ENCODE assay signal across 8 mouse cellular contexts in genomic region chr17:56673647-56674416, GRCm38 (mm10). TPM values are rescaled to one million over a fixed set of nuclear protein-coding genes. Genes with fewer than 3 reads are reported as not detected.
DNase-seq lines count a peak whose midpoint lies in the region; ATAC-seq and TF ChIP-seq lines count a peak whose summit lies in the region.

No protein-coding gene starts in this region.

- H3K36me3 ChIP-seq in heart, embryonic 11.5 days (ENCODE audit: control insufficient read depth, insufficient read depth, low read length), result peaks cover 9% of the 10 kb centered on the region
- 0 out of 2 replicates have a peak, but pooled peaks cover 3% of the 10 kb centered on the region for H3K36me3 ChIP-seq in ES-Bruce4 (ENCODE audit: control insufficient read depth, insufficient read depth, low read length, poor library complexity, severe bottlenecking)
- peaks cover 30% of the 10 kb centered on the region for H3K36me3 ChIP-seq in embryonic facial prominence, embryonic 13.5 days
- peaks cover 21% of the 10 kb centered on the region for H3K36me3 ChIP-seq in intestine, embryonic 14.5 days (ENCODE audit: control insufficient read depth, insufficient read depth, low read length)
- H3K36me3 ChIP-seq in macrophage (ENCODE audit: inconsistent target), result peaks cover 7% of the 10 kb centered on the region; the same call in 1 of the 2 replicates

- no peaks in the 10 kb centered on the region for H3K9me3 ChIP-seq in heart, embryonic 11.5 days (replicated peaks; ENCODE audit: control insufficient read depth, low read length)
- H3K9me3 ChIP-seq in ES-Bruce4 (replicated peaks; ENCODE audit: control insufficient read depth, insufficient read depth, low read length, poor library complexity, severe bottlenecking), result no peaks in the 10 kb centered on the region
- H3K9me3 ChIP-seq in embryonic facial prominence, embryonic 13.5 days, result no peaks in the 10 kb centered on the region
- no peaks in the 10 kb centered on the region for H3K9me3 ChIP-seq in intestine, embryonic 14.5 days (ENCODE audit: control insufficient read depth, low read length)

- no peak for DNase-seq in heart, adult 11 months
- peak; percentile 70 for DNase-seq in intestine, embryonic 14.5 days (ENCODE audit: low spot score)
- peak; percentile 73 for DNase-seq in testis, postnatal 14 days (ENCODE audit: low spot score)
- no peak for DNase-seq in c-Kit-positive CD71-positive TER-119-positive erythroid progenitor cells, embryonic 14.5 days (ENCODE audit: low spot score)

- peak overlapping the region; percentile 85 for H3K27ac ChIP-seq in heart, embryonic 11.5 days (ENCODE audit: low read depth, low read length)
- H3K27ac ChIP-seq in ES-Bruce4 (ENCODE audit: insufficient read depth, low read length) (no peak overlapping the region), macrophage (peak overlapping the region; percentile 36)
- H3K27ac ChIP-seq in embryonic facial prominence, embryonic 13.5 days, result peak overlapping the region; percentile 89
- H3K27ac ChIP-seq in intestine, embryonic 14.5 days (ENCODE audit: low read depth), result peak overlapping the region; percentile 76

- no peak for TF ChIP-seq EP300 in ES-Bruce4 (IDR thresholded peaks at IDR 0.05; ENCODE audit: insufficient read depth, low read depth, low read length)

- TF ChIP-seq CTCF in ES-Bruce4 (IDR thresholded peaks at IDR 0.05; ENCODE audit: low read depth, low read length), result no peak

- peaks cover 53% of the 10 kb centered on the region for H3K79me2 ChIP-seq in macrophage (ENCODE audit: inconsistent target)

- H3K4me3 ChIP-seq in heart, embryonic 11.5 days (ENCODE audit: low read depth, low read length), result peak overlapping the region; percentile 91
- H3K4me3 ChIP-seq in ES-Bruce4 (ENCODE audit: low read depth, low read length) (peak overlapping the region; percentile 80), macrophage (ENCODE audit: inconsistent target) (peak overlapping the region; percentile 76)
- H3K4me3 ChIP-seq in embryonic facial prominence, embryonic 13.5 days, result peak overlapping the region; percentile 69
- H3K4me3 ChIP-seq in intestine, embryonic 14.5 days (ENCODE audit: low read depth, low read length), result peak overlapping the region; percentile 97

- peaks cover 16% of the 10 kb centered on the region for H3K4me1 ChIP-seq in heart, embryonic 11.5 days (ENCODE audit: control insufficient read depth, insufficient read depth, low read length)
- no peaks in the 10 kb centered on the region for H3K4me1 ChIP-seq in ES-Bruce4 (ENCODE audit: control insufficient read depth, insufficient read depth, low read length)
- peaks cover 26% of the 10 kb centered on the region for H3K4me1 ChIP-seq in embryonic facial prominence, embryonic 13.5 days
- peaks cover 8% of the 10 kb centered on the region for H3K4me1 ChIP-seq in intestine, embryonic 14.5 days (replicated peaks; ENCODE audit: control insufficient read depth, insufficient read depth, low read length)

- H3K27me3 ChIP-seq in heart, embryonic 11.5 days (ENCODE audit: control insufficient read depth, insufficient read depth, low read length), result no peaks in the 10 kb centered on the region
- H3K27me3 ChIP-seq in ES-Bruce4 (ENCODE audit: control insufficient read depth, insufficient read depth, low read length, poor library complexity, severe bottlenecking), result no peaks in the 10 kb centered on the region
- no peaks in the 10 kb centered on the region for H3K27me3 ChIP-seq in embryonic facial prominence, embryonic 13.5 days
- no peaks in the 10 kb centered on the region for H3K27me3 ChIP-seq in intestine, embryonic 14.5 days (replicated peaks; ENCODE audit: control insufficient read depth, insufficient read depth, low read length)

- WGBS in heart, embryonic 11.5 days (ENCODE audit: insufficient replicate concordance), result 1% methylated on average over 37 of the region's 37 CpGs
- 1% methylated on average over 25 of the region's 37 CpGs for WGBS in embryonic facial prominence, embryonic 13.5 days
- 1% methylated on average over 36 of the region's 37 CpGs for WGBS in intestine, embryonic 14.5 days
- under 1% methylated on average over 35 of the region's 37 CpGs for WGBS in macrophage (ENCODE audit: missing documents)

- H3K4me2 ChIP-seq in heart, embryonic 11.5 days, result peak overlapping the region; percentile 76
- peak overlapping the region; percentile 77 for H3K4me2 ChIP-seq in embryonic facial prominence, embryonic 13.5 days
- peak overlapping the region; percentile 94 for H3K4me2 ChIP-seq in intestine, embryonic 14.5 days (ENCODE audit: low read length)

- TF ChIP-seq POLR2A in ES-Bruce4 (IDR thresholded peaks at IDR 0.05; ENCODE audit: insufficient read depth, low read length), result no peak

- peak overlapping the region; percentile 98 for H3K9ac ChIP-seq in heart, embryonic 11.5 days (ENCODE audit: low read depth, low read length)
- H3K9ac ChIP-seq in ES-Bruce4 (ENCODE audit: low read depth, poor library complexity, severe bottlenecking), result peak overlapping the region; percentile 99
- H3K9ac ChIP-seq in embryonic facial prominence, embryonic 13.5 days, result peak overlapping the region; percentile 91
- peak overlapping the region; percentile 94 for H3K9ac ChIP-seq in intestine, embryonic 14.5 days (ENCODE audit: low read length)

- no peak for ATAC-seq in heart, embryonic 11.5 days (replicated peaks; ENCODE audit: insufficient number of reproducible peaks, low FRiP score, low TSS enrichment)
- peak; percentile 17 for ATAC-seq in embryonic facial prominence, embryonic 13.5 days (ENCODE audit: insufficient number of reproducible peaks, insufficient read depth, low FRiP score, low TSS enrichment, low read depth)
- ATAC-seq in intestine, embryonic 14.5 days (replicated peaks; ENCODE audit: low FRiP score, low TSS enrichment, low read depth), result no peak; the same call in 1 of the 2 replicates

RNA-seq across cellular contexts. Expression of gene Ranbp3, which starts 0.7 kb away (rescaled TPM):
- polyA plus RNA-seq in heart, embryonic 11.5 days (2014; fragmentation: Nextera tagmentation; extraction: Ambion mirVana), result 65.9 and 66.2 TPM in 2 replicates
- polyA plus RNA-seq in ES-Bruce4 (2011; ENCODE audit: insufficient read depth, insufficient read length, low read depth, missing spikeins) (72.6 and 75.6 TPM in 2 replicates), macrophage (2018) (29.0 to 44.8 TPM (median 40.5 TPM) in 3 replicates)
- 98.4 and 105 TPM in 2 replicates for polyA plus RNA-seq in embryonic facial prominence, embryonic 13.5 days (2015; fragmentation: Nextera tagmentation; extraction: Ambion mirVana)
- polyA plus RNA-seq in intestine, embryonic 14.5 days (2014; fragmentation: Nextera tagmentation; extraction: Ambion mirVana), result 89.6 and 96.7 TPM in 2 replicates
- total RNA-seq in macrophage (2018; cell fraction: chromatin; rRNA removed), result 100 to 1,000 TPM in 4 of 26 experiments, 10 to 100 TPM in 22; 47.2 to 136 (median 85.8) TPM
- total RNA-seq in macrophage (2018; cell fraction: cytosol; rRNA removed), result 10 to 100 TPM; 27.1 to 43.6 (median 38.2) TPM
- total RNA-seq in macrophage (2018; cell fraction: nucleus; rRNA removed), result 10 to 100 TPM; 42.6 to 93.1 (median 57.1) TPM

RNA-seq across cellular contexts. Expression of gene Ndufa11, which starts 43.7 kb away (rescaled TPM):
- polyA plus RNA-seq in heart, embryonic 11.5 days (2014; fragmentation: Nextera tagmentation; extraction: Ambion mirVana), result 651 and 677 TPM in 2 replicates
- polyA plus RNA-seq in ES-Bruce4 (2011; ENCODE audit: insufficient read depth, insufficient read length, low read depth, missing spikeins), result 152 and 177 TPM in 2 replicates
- polyA plus RNA-seq in embryonic facial prominence, embryonic 13.5 days (2015; fragmentation: Nextera tagmentation; extraction: Ambion mirVana), result 397 and 420 TPM in 2 replicates
- polyA plus RNA-seq in intestine, embryonic 14.5 days (2014; fragmentation: Nextera tagmentation; extraction: Ambion mirVana), result 494 and 522 TPM in 2 replicates
- total RNA-seq in macrophage (2018; cell fraction: chromatin; rRNA removed), result 10 to 100 TPM in 4 of 26 experiments, 1 to 10 TPM in 21, not detected in 1; 3.3 to 24.5 (median 6.9) TPM
- total RNA-seq in macrophage (2018; cell fraction: cytosol; rRNA removed), result 100 to 1,000 TPM in 12 of 26 experiments, 10 to 100 TPM in 14; 73.8 to 123 (median 99.4) TPM
- total RNA-seq in macrophage (2018; cell fraction: nucleus; rRNA removed), result 10 to 100 TPM in 21 of 26 experiments, 1 to 10 TPM in 5; 6.3 to 31.0 (median 17.3) TPM
- polyA plus RNA-seq in macrophage (2018), result 42.6 to 135 TPM (median 106 TPM) in 3 replicates

RNA-seq across cellular contexts. Expression of gene Vmac, which starts 44.0 kb away (rescaled TPM):
- polyA plus RNA-seq in heart, embryonic 11.5 days (2014; fragmentation: Nextera tagmentation; extraction: Ambion mirVana), result 11.9 and 13.4 TPM in 2 replicates
- 23.2 and 24.2 TPM in 2 replicates for polyA plus RNA-seq in ES-Bruce4 (2011; ENCODE audit: insufficient read depth, insufficient read length, low read depth, missing spikeins)
- polyA plus RNA-seq in embryonic facial prominence, embryonic 13.5 days (2015; fragmentation: Nextera tagmentation; extraction: Ambion mirVana), result 19.2 and 24.6 TPM in 2 replicates
- polyA plus RNA-seq in intestine, embryonic 14.5 days (2014; fragmentation: Nextera tagmentation; extraction: Ambion mirVana), result 21.2 and 21.3 TPM in 2 replicates
- 1 to 10 TPM in 8 of 26 experiments, under 1 TPM in 11, not detected in 7; 0.36 to 4.1 (median 0.67) TPM for total RNA-seq in macrophage (2018; cell fraction: chromatin; rRNA removed)
- total RNA-seq in macrophage (2018; cell fraction: cytosol; rRNA removed), result 1 to 10 TPM; 1.6 to 8.6 (median 3.3) TPM
- 1 to 10 TPM in 17 of 26 experiments, under 1 TPM in 8, not detected in 1; 0.51 to 5.9 (median 1.5) TPM for total RNA-seq in macrophage (2018; cell fraction: nucleus; rRNA removed)
- polyA plus RNA-seq in macrophage (2018), result 4.5 to 9.8 TPM (median 5.3 TPM) in 3 replicates

RNA-seq across cellular contexts. Expression of gene Catsperd, which starts 45.9 kb away (rescaled TPM):
- 0.20 and 0.42 TPM in 2 replicates for polyA plus RNA-seq in heart, embryonic 11.5 days (2014; fragmentation: Nextera tagmentation; extraction: Ambion mirVana)
- 2.4 and 3.7 TPM in 2 replicates for polyA plus RNA-seq in ES-Bruce4 (2011; ENCODE audit: insufficient read depth, insufficient read length, low read depth, missing spikeins)
- 0.66 and 0.94 TPM in 2 replicates for polyA plus RNA-seq in embryonic facial prominence, embryonic 13.5 days (2015; fragmentation: Nextera tagmentation; extraction: Ambion mirVana)
- 0.93 and 1.1 TPM in 2 replicates for polyA plus RNA-seq in intestine, embryonic 14.5 days (2014; fragmentation: Nextera tagmentation; extraction: Ambion mirVana)
- 1 to 10 TPM in 2 of 26 experiments, under 1 TPM in 11, not detected in 13; 0.49 to 1.8 (median 0.62) TPM for total RNA-seq in macrophage (2018; cell fraction: chromatin; rRNA removed)
- under 1 TPM in 2 of 26 experiments, not detected in 24; 0.03 to 0.05 TPM for total RNA-seq in macrophage (2018; cell fraction: cytosol; rRNA removed)
- total RNA-seq in macrophage (2018; cell fraction: nucleus; rRNA removed), result 1 to 10 TPM in 1 of 26 experiments, under 1 TPM in 12, not detected in 13; 0.32 to 1.2 (median 0.58) TPM
- not detected in 3 replicates for polyA plus RNA-seq in macrophage (2018)

RNA-seq across cellular contexts. Expression of gene Lonp1, which starts 47.1 kb away (rescaled TPM):
- polyA plus RNA-seq in heart, embryonic 11.5 days (2014; fragmentation: Nextera tagmentation; extraction: Ambion mirVana), result 54.1 and 62.2 TPM in 2 replicates
- polyA plus RNA-seq in ES-Bruce4 (2011; ENCODE audit: insufficient read depth, insufficient read length, low read depth, missing spikeins) (60.3 and 62.1 TPM in 2 replicates), macrophage (2018) (25.9 to 34.1 TPM (median 32.5 TPM) in 3 replicates)
- 50.9 and 53.7 TPM in 2 replicates for polyA plus RNA-seq in embryonic facial prominence, embryonic 13.5 days (2015; fragmentation: Nextera tagmentation; extraction: Ambion mirVana)
- 64.5 and 71.2 TPM in 2 replicates for polyA plus RNA-seq in intestine, embryonic 14.5 days (2014; fragmentation: Nextera tagmentation; extraction: Ambion mirVana)
- total RNA-seq in macrophage (2018; cell fraction: chromatin; rRNA removed), result 10 to 100 TPM; 20.0 to 96.5 (median 52.9) TPM
- total RNA-seq in macrophage (2018; cell fraction: cytosol; rRNA removed), result 10 to 100 TPM; 25.3 to 41.8 (median 32.0) TPM
- 10 to 100 TPM; 18.6 to 73.4 (median 44.9) TPM for total RNA-seq in macrophage (2018; cell fraction: nucleus; rRNA removed)

Comparison
In these comparisons a context has a peak if more than half of its experiments do, and no peak if none do; other contexts are left out.
1. DNase-seq: peak in intestine, embryonic 14.5 days (single experiment) and testis, postnatal 14 days (single experiment); none in heart, adult 11 months (single experiment) and c-Kit-positive CD71-positive TER-119-positive erythroid progenitor cells, embryonic 14.5 days (single experiment).
2. Peak in every context shown above with its lines, with median percentiles within 50 percentile points of each other: H3K4me2 ChIP-seq, H3K4me3 ChIP-seq and H3K9ac ChIP-seq.